Mouse (Mus musculus) heart, adult 11 months (tissue): ENCODE results near the gene Alkal2.

ENCODE experiments used
- DNase-seq: peaks from one replicate; pipeline ENCODE4 v3.0.0; 2022

Gene Alkal2

DNA sequence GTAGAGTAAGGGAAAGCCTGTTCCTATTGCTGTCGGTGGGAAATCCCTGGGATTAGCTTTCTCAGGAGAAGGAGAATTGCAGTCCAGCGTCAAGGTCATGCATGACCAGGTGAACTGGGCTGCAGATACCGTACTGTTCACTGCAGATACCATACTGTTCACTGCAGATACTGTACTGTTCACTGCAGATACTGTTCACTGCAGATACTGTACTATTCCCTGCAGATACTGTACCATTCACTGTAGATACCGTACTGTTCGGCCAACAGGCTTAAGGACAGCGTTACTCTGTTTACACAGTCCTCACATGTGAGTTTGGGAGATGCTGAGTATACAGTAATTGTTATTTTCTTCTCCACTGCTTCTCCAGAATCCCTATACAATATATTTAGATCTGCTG lies 44.1 kb downstream of the Alkal2 start:
- DNase-seq = no peak

DNA sequence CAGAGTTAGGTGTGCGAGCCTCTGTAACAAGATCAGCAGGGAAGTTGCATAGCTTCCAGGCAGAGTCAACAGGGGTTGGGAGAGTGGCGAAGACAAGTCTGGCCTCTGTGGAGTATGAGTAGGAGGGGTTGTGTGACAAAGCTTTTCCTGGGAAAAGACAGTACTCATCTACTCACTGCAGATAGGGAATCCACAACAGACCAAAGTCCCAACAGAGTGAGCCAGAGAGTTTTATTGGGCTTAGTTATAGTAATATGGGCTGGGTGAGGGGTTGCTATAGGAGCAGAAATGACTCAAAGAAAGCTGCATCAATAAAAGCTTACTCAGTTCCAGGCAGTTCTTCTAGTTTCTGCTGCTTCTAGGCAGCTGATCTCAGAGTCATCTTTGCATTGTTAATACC lies 49.2 kb downstream of the Alkal2 start:
- peak; percentile 28 for DNase-seq

DNA sequence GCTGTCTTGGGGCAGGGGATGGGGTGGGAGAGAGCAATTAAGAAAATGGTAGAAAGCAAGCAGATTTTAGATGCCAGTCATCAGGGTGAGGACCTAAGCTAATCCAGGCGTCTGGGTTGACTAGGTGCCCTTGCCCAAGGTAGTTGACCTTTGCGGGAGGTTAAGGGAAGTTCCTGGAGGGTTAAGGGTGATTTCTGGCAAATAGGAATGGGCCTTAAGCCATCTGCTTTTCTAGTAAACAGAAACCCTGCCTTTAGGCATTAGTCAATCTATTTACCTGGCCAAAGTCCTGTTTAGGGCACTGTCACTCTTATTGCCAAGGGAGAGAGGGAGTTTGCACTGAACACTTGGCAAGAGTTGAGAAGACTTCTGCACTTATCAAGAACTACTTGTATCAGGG lies 52.8 kb downstream of the Alkal2 start:
- no peak for DNase-seq
